Mouse (Mus musculus) heart, embryonic 12.5 days (tissue): ENCODE measurements around the gene Lbx1. TPM values are rescaled to one million over a fixed set of nuclear protein-coding genes. Genes with fewer than 3 reads are reported as not detected.

Source experiments
- ATAC-seq: fragments of 200-750 bp; cut with Nextera tagmentation; 2 replicates; pipeline ENCODE4 v1.8.0; 2017; ENCODE audit warnings: moderate TSS enrichment, moderate library complexity; ENCODE audit not compliant: insufficient number of reproducible peaks, low FRiP score
- H3K27ac ChIP-seq: fragments of 300-500 bp; sonication (generic); 2 replicates; pipeline ENCODE4 v1.5.1; 2016; ENCODE audit warnings: mild to moderate bottlenecking, moderate library complexity; ENCODE audit not compliant: poor library complexity, severe bottlenecking
- H3K27me3 ChIP-seq: fragments of 300-500 bp; sonication (generic); replicated peaks from 2 replicates; pipeline ENCODE4 v1.6.1; 2016; ENCODE audit warnings: mild to moderate bottlenecking, moderate library complexity
- H3K36me3 ChIP-seq: fragments of 300-500 bp; sonication (generic); 2 replicates; pipeline ENCODE4 v1.6.1; 2016; ENCODE audit warnings: mild to moderate bottlenecking, moderate library complexity
- H3K4me1 ChIP-seq: fragments of 300-500 bp; sonication (generic); replicated peaks from 2 replicates; pipeline ENCODE4 v1.6.1; 2016; ENCODE audit warnings: mild to moderate bottlenecking
- H3K4me2 ChIP-seq: fragments of 300-500 bp; sonication (generic); 2 replicates; pipeline ENCODE4 v1.6.1; 2016; ENCODE audit warnings: mild to moderate bottlenecking, moderate library complexity
- H3K4me3 ChIP-seq: fragments of 300-500 bp; sonication (generic); 2 replicates; pipeline ENCODE4 v1.5.1; 2016; ENCODE audit warnings: mild to moderate bottlenecking
- H3K9ac ChIP-seq: fragments of 300-500 bp; sonication (generic); 2 replicates; pipeline ENCODE4 v1.6.1; 2016; ENCODE audit warnings: mild to moderate bottlenecking, moderate library complexity
- H3K9me3 ChIP-seq: fragments of 300-500 bp; sonication (generic); replicated peaks from 2 replicates; pipeline ENCODE4 v1.6.1; 2016; ENCODE audit warnings: mild to moderate bottlenecking, moderate library complexity
- WGBS: fragments of 180-500 bp; shearing (Covaris S2); methylation state at CpG from one replicate; pipeline ENCODE4 v1.1.7; 2016; 5-methylcytosine and 5-hydroxymethylcytosine counted together
- polyA plus RNA-seq: library from polyadenylated mRNA; unstranded; fragments of >200 nt; fragmentation: Nextera tagmentation; extraction: Ambion mirVana; gene quantifications from 2 replicates; pipeline ENCODE4 v1.2.1, GENCODE M21; 2016

Gene Lbx1
- polyA plus RNA-seq, 1 experiment from 2014 or later: not detected

- no peak overlapping the region for H3K27ac ChIP-seq
- H3K4me1 ChIP-seq: peaks cover 60% of the 10 kb centered on the region
- no peak overlapping the region for H3K9ac ChIP-seq
- 1% methylated on average over 59 of the region's 60 CpGs for WGBS
- peak overlapping the region; percentile 37 for H3K4me2 ChIP-seq
- ATAC-seq: no peak
- peak overlapping the region; percentile 19 for H3K4me3 ChIP-seq
- peaks cover 92% of the 10 kb centered on the region for H3K27me3 ChIP-seq
- H3K9me3 ChIP-seq: no peaks in the 10 kb centered on the region
- no peaks in the 10 kb centered on the region for H3K36me3 ChIP-seq
Measured at GRCm38 (mm10) chr19:45233496-45234127, 2.0 kb downstream of the Lbx1 start.

- Histone ChIP-seq H3K9ac (no peak overlapping the region), H3K4me2 (peak overlapping the region; percentile 37), H3K27me3 (peaks cover 92% of the 10 kb centered on the region), H3K4me3 (peak overlapping the region; percentile 19; the same call in 1 of the 2 replicates), H3K27ac (no peak overlapping the region), H3K4me1 (peaks cover 60% of the 10 kb centered on the region), H3K9me3 (no peaks in the 10 kb centered on the region), H3K36me3 (no peaks in the 10 kb centered on the region)
- ATAC-seq: no peak
- 1% methylated on average over 42 of the region's 42 CpGs for WGBS
Measured at GRCm38 (mm10) chr19:45232443-45233410, 2.9 kb downstream of the Lbx1 start.

GRCm38 (mm10) chr19:45232036-45232410 lies 3.6 kb downstream of the Lbx1 start:
- peaks cover 59% of the 10 kb centered on the region for H3K4me1 ChIP-seq
- no peaks in the 10 kb centered on the region for H3K9me3 ChIP-seq
- no peaks in the 10 kb centered on the region for H3K36me3 ChIP-seq
- no peak overlapping the region for H3K9ac ChIP-seq
- WGBS: 1% methylated on average over 14 of the region's 14 CpGs
- H3K27ac ChIP-seq: no peak overlapping the region
- H3K27me3 ChIP-seq: peaks cover 92% of the 10 kb centered on the region
- peak overlapping the region; percentile 33 for H3K4me3 ChIP-seq
- H3K4me2 ChIP-seq: peak overlapping the region; percentile 60
- ATAC-seq: no peak

GRCm38 (mm10) chr19:45231383-45232035 lies 4.1 kb downstream of the Lbx1 start:
- WGBS: under 1% methylated on average over 44 of the region's 44 CpGs
- Histone ChIP-seq H3K9ac (0 out of 2 replicates have a peak overlapping the region, but pooled peaks have one; percentile 18), H3K36me3 (no peaks in the 10 kb centered on the region), H3K27ac (no peak overlapping the region), H3K27me3 (peaks cover 92% of the 10 kb centered on the region), H3K9me3 (no peaks in the 10 kb centered on the region), H3K4me2 (peak overlapping the region; percentile 60), H3K4me1 (peaks cover 55% of the 10 kb centered on the region), H3K4me3 (peak overlapping the region; percentile 33)
- ATAC-seq: no peak

- WGBS: 1% methylated on average over 50 of the region's 51 CpGs
- H3K9me3 ChIP-seq: no peaks in the 10 kb centered on the region
- peaks cover 92% of the 10 kb centered on the region for H3K27me3 ChIP-seq
- 0 out of 2 replicates have a peak overlapping the region, but pooled peaks have one; percentile 18 for H3K9ac ChIP-seq
- H3K4me3 ChIP-seq: peak overlapping the region; percentile 33
- H3K27ac ChIP-seq: no peak overlapping the region
- H3K4me2 ChIP-seq: peak overlapping the region; percentile 60
- H3K36me3 ChIP-seq: no peaks in the 10 kb centered on the region
- no peak for ATAC-seq
- H3K4me1 ChIP-seq: peaks cover 49% of the 10 kb centered on the region
Measured at GRCm38 (mm10) chr19:45230848-45231382, 4.7 kb downstream of the Lbx1 start.

GRCm38 (mm10) chr19:45230201-45230611 lies 5.4 kb downstream of the Lbx1 start:
- peak overlapping the region; percentile 60; the same call in 1 of the 2 replicates for H3K4me2 ChIP-seq
- H3K9ac ChIP-seq: no peak overlapping the region
- no peak overlapping the region for H3K27ac ChIP-seq
- ATAC-seq: no peak
- H3K36me3 ChIP-seq: no peaks in the 10 kb centered on the region
- H3K27me3 ChIP-seq: peaks cover 91% of the 10 kb centered on the region
- no peak overlapping the region for H3K4me3 ChIP-seq
- H3K9me3 ChIP-seq: no peaks in the 10 kb centered on the region
- peaks cover 42% of the 10 kb centered on the region for H3K4me1 ChIP-seq
- WGBS: 2% methylated on average over 20 of the region's 20 CpGs

- no peaks in the 10 kb centered on the region for H3K9me3 ChIP-seq
- peaks cover 91% of the 10 kb centered on the region for H3K27me3 ChIP-seq
- no peak overlapping the region for H3K27ac ChIP-seq
- H3K4me2 ChIP-seq: peak overlapping the region; percentile 60
- H3K4me1 ChIP-seq: peaks cover 36% of the 10 kb centered on the region
- H3K9ac ChIP-seq: no peak overlapping the region
- no peaks in the 10 kb centered on the region for H3K36me3 ChIP-seq
- no peak for ATAC-seq
- peak overlapping the region; percentile 39 for H3K4me3 ChIP-seq
- 1% methylated on average over 33 of the region's 33 CpGs for WGBS
Measured at GRCm38 (mm10) chr19:45229378-45230135, 6.1 kb downstream of the Lbx1 start.

GRCm38 (mm10) chr19:45228781-45229180 lies 6.8 kb downstream of the Lbx1 start:
- no peak overlapping the region for H3K9ac ChIP-seq
- peaks cover 91% of the 10 kb centered on the region for H3K27me3 ChIP-seq
- H3K4me2 ChIP-seq: no peak overlapping the region
- 6% methylated on average over 4 of the region's 4 CpGs for WGBS
- peak overlapping the region; percentile 39; the same call in 1 of the 2 replicates for H3K4me3 ChIP-seq
- no peak for ATAC-seq
- no peak overlapping the region for H3K27ac ChIP-seq
- H3K36me3 ChIP-seq: no peaks in the 10 kb centered on the region
- H3K9me3 ChIP-seq: no peaks in the 10 kb centered on the region
- H3K4me1 ChIP-seq: peaks cover 41% of the 10 kb centered on the region

- Histone ChIP-seq H3K27ac (no peak overlapping the region), H3K27me3 (peaks cover 92% of the 10 kb centered on the region), H3K4me2 (no peak overlapping the region), H3K36me3 (no peaks in the 10 kb centered on the region), H3K9me3 (no peaks in the 10 kb centered on the region), H3K4me3 (no peak overlapping the region), H3K9ac (no peak overlapping the region), H3K4me1 (peaks cover 41% of the 10 kb centered on the region)
- ATAC-seq: no peak
- WGBS: 10% methylated on average over 12 of the region's 12 CpGs
Measured at GRCm38 (mm10) chr19:45228097-45228496, 7.5 kb downstream of the Lbx1 start.

GRCm38 (mm10) chr19:45227671-45228070 lies 7.9 kb downstream of the Lbx1 start:
- peaks cover 96% of the 10 kb centered on the region for H3K27me3 ChIP-seq
- H3K4me3 ChIP-seq: no peak overlapping the region
- no peak for ATAC-seq
- H3K4me1 ChIP-seq: peaks cover 41% of the 10 kb centered on the region
- no peak overlapping the region for H3K9ac ChIP-seq
- 23% methylated on average over 1 of the region's 1 CpGs for WGBS
- no peak overlapping the region for H3K27ac ChIP-seq
- H3K9me3 ChIP-seq: no peaks in the 10 kb centered on the region
- no peak overlapping the region for H3K4me2 ChIP-seq
- H3K36me3 ChIP-seq: no peaks in the 10 kb centered on the region
